Mouse (Mus musculus) neural tube, embryonic 13.5 days (tissue): ENCODE data around the gene Ap1s1. TPM values are rescaled to one million over a fixed set of nuclear protein-coding genes. Genes with fewer than 3 reads are reported as not detected.

Experiments used
- ATAC-seq: fragments of 200-750 bp; cut with Nextera tagmentation; 2 replicates; pipeline ENCODE4 v1.8.0; 2017; ENCODE audit warnings: low read depth, mild to moderate bottlenecking, moderate TSS enrichment, moderate library complexity
- H3K27ac ChIP-seq: fragments of 300-500 bp; sonication (generic); replicated peaks from 2 replicates; pipeline ENCODE4 v1.5.1; 2015; ENCODE audit warnings: moderate library complexity, mild to moderate bottlenecking, inconsistent platforms
- H3K27me3 ChIP-seq: fragments of 300-500 bp; sonication (generic); 2 replicates; pipeline ENCODE4 v1.6.1; 2015; ENCODE audit warnings: mild to moderate bottlenecking, inconsistent platforms
- H3K36me3 ChIP-seq: fragments of 300-500 bp; sonication (generic); 2 replicates; pipeline ENCODE4 v1.6.1; 2015; ENCODE audit warnings: mild to moderate bottlenecking, inconsistent platforms
- H3K4me1 ChIP-seq: fragments of 300-500 bp; sonication (generic); replicated peaks from 2 replicates; pipeline ENCODE4 v1.6.1; 2015; ENCODE audit warnings: inconsistent platforms
- H3K4me2 ChIP-seq: fragments of 300-500 bp; sonication (generic); 2 replicates; pipeline ENCODE4 v1.6.1; 2015; ENCODE audit warnings: inconsistent platforms, mild to moderate bottlenecking, moderate library complexity
- H3K4me3 ChIP-seq: fragments of 300-500 bp; sonication (generic); 2 replicates; pipeline ENCODE4 v1.5.1; 2015; ENCODE audit warnings: mild to moderate bottlenecking, inconsistent platforms
- H3K9ac ChIP-seq: fragments of 300-500 bp; sonication (generic); 2 replicates; pipeline ENCODE4 v1.6.1; 2015; ENCODE audit warnings: moderate library complexity, mild to moderate bottlenecking, inconsistent platforms
- H3K9me3 ChIP-seq: fragments of 300-500 bp; sonication (generic); 2 replicates; pipeline ENCODE4 v1.6.1; 2016; ENCODE audit warnings: inconsistent platforms
- WGBS: fragments of 180-500 bp; shearing (Covaris S2); methylation state at CpG from one replicate; pipeline ENCODE4 v1.1.7; 2015; 5-methylcytosine and 5-hydroxymethylcytosine counted together
- polyA plus RNA-seq: library from polyadenylated mRNA; unstranded; fragments of >200 nt; fragmentation: Nextera tagmentation; extraction: Ambion mirVana; gene quantifications from 2 replicates; pipeline ENCODE4 v1.2.1, GENCODE M21; 2015

Ap1s1 gene
- polyA plus RNA-seq, 1 experiment from 2014 or later, result 207 TPM

- H3K4me3 ChIP-seq, result no peak overlapping the region
- H3K4me1 ChIP-seq, result peaks cover 12% of the 10 kb centered on the region
- no peak overlapping the region for H3K27ac ChIP-seq
- ATAC-seq, result no peak
- no peak overlapping the region for H3K4me2 ChIP-seq
- no peaks in the 10 kb centered on the region for H3K9me3 ChIP-seq
- WGBS, result 83% methylated on average over 7 of the region's 7 CpGs
- H3K9ac ChIP-seq, result no peak overlapping the region
- no peaks in the 10 kb centered on the region for H3K27me3 ChIP-seq
- no peaks in the 10 kb centered on the region for H3K36me3 ChIP-seq
Measured at GRCm38 (mm10) chr5:137077187-137077586, 31.3 kb upstream of the Ap1s1 start.

DNA sequence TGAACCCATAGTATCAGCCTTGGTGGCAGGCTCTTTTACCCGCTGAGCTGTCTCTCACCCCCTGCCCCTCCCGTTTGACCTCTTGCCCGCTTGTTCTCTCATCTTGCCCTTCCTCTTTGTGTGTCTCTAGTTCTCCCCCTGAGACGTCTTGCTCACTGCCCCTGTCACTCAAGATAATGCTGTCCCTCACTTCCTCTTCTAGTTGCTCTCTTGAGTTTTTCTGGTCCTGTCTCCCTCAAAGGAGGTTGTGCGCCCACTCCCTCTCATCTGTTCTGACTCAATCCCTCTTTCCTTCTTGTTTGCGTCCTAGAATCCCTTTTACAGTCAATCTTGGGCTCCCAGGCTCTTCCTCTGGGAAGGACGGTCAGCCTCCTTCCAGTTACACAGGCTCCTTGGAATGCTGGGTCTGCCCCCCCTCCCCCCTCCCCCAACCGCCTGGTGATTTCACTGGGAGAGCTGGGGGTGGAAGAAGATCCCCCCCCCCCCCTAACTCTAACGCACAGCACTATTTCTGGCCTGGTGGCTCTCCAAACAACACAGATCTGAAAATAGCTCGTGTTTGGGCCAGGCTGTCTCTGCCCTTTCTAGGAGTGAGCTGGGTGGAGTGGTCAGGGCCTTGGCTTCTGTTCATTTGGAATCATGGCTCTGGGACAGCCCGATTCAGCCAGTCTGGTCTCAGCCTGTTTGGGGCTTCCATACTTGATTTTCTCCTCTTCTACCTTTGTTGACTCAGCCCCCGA is 30.4 kb upstream of the Ap1s1 start:
- Histone ChIP-seq H3K4me2 (no peak overlapping the region), H3K4me3 (no peak overlapping the region), H3K4me1 (peaks cover 19% of the 10 kb centered on the region), H3K36me3 (no peaks in the 10 kb centered on the region), H3K9ac (no peak overlapping the region), H3K9me3 (no peaks in the 10 kb centered on the region), H3K27ac (no peak overlapping the region), H3K27me3 (no peaks in the 10 kb centered on the region)
- ATAC-seq, result no peak
- 63% methylated on average over 12 of the region's 12 CpGs for WGBS

GRCm38 (mm10) chr5:137075726-137076125 is 29.8 kb upstream of the Ap1s1 start:
- Histone ChIP-seq H3K9me3 (no peaks in the 10 kb centered on the region), H3K4me3 (no peak overlapping the region), H3K36me3 (no peaks in the 10 kb centered on the region), H3K9ac (no peak overlapping the region), H3K27ac (no peak overlapping the region), H3K4me1 (peaks cover 19% of the 10 kb centered on the region), H3K4me2 (no peak overlapping the region), H3K27me3 (no peaks in the 10 kb centered on the region; the same call in 1 of the 2 replicates)
- 84% methylated on average over 6 of the region's 6 CpGs for WGBS
- ATAC-seq, result no peak

GRCm38 (mm10) chr5:137074191-137074651 is 28.3 kb upstream of the Ap1s1 start:
- no peaks in the 10 kb centered on the region; the same call in 1 of the 2 replicates for H3K27me3 ChIP-seq
- no peaks in the 10 kb centered on the region for H3K9me3 ChIP-seq
- H3K27ac ChIP-seq, result no peak overlapping the region
- no peaks in the 10 kb centered on the region for H3K36me3 ChIP-seq
- no peak overlapping the region for H3K4me3 ChIP-seq
- peaks cover 19% of the 10 kb centered on the region for H3K4me1 ChIP-seq
- no peak overlapping the region for H3K9ac ChIP-seq
- ATAC-seq, result no peak
- WGBS, result 43% methylated on average over 6 of the region's 6 CpGs
- H3K4me2 ChIP-seq, result no peak overlapping the region

DNA sequence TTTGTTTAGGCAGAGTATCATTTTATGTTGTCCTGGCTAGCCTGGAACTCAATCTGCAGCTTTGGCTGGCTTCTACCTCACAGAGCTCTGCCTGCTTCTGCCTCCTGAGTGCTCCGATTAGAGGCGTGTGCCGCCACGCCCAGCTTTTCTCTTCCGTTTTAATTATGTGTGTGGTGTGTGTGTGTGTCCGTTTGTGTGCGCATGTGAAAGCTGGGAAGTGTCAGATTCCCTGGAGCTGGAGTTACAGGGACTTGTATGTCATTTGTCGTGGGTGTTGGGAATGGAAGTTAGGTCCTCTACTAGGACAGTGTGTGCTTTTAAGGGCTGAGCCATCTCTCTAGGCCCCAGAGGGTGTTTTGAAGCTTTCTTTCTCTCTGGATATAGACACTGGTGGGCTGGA is 27.2 kb upstream of the Ap1s1 start:
- Histone ChIP-seq H3K4me3 (no peak overlapping the region), H3K4me2 (no peak overlapping the region), H3K9ac (no peak overlapping the region), H3K27me3 (no peaks in the 10 kb centered on the region; the same call in 1 of the 2 replicates), H3K9me3 (no peaks in the 10 kb centered on the region), H3K4me1 (peaks cover 19% of the 10 kb centered on the region), H3K27ac (no peak overlapping the region), H3K36me3 (no peaks in the 10 kb centered on the region)
- ATAC-seq, result no peak
- 95% methylated on average over 8 of the region's 8 CpGs for WGBS

DNA sequence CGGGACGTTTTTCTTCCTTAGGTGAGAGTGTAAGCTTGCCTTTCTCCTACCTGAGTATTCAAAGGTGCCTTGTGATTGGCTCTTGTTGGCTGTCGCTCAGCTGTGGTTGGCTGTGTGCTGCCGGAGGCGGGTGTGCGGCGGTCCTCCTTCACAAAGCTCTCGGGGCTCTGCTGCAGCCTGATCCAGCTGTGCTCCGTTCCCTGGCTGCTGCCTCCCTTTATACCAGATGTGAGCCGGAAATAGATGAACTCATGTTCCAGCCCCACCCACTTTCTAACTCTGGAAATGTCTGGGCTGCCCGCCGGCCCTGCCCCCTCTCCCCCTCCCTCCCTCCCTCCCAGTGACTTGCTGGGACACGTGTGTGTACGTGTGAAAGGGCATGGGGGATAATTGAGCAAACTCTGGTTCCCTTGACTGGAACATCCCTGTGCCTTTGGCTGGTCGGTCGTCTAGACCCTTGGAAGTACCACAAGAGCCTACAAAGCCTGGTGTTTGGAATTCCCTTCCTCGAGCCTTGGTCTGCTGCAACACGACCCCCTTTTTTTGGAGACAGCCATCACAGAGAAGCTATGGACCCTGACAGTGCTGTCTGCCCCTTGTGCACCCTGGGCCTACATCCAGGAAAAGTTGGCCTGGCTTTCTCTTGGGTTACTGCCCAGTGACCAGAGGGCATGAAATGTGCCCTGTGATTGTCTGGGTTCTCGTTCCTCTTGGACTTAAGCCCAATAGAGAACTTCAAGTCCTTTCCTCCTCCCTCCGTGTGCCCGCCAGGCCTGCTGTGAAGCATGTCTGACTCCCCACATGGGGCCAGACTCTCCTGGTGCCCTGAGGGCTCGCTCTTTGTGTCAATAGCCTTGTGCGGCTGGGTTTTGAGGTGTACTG is 26.4 kb upstream of the Ap1s1 start, which contains the start of gene Serpine1:
Gene Serpine1 (minus strand): TSS at position 190 of the 882 bp plus-strand sequence.
- Histone ChIP-seq H3K27me3 (no peaks in the 10 kb centered on the region; the same call in 1 of the 2 replicates), H3K4me1 (peaks cover 19% of the 10 kb centered on the region), H3K36me3 (no peaks in the 10 kb centered on the region), H3K27ac (0 out of 2 replicates have a peak within 1 kb of the TSS, but pooled peaks have one; percentile 18), H3K4me3 (peak within 1 kb of the TSS; percentile 30), H3K9ac (peak within 1 kb of the TSS; percentile 55), H3K4me2 (peak within 1 kb of the TSS; percentile 51), H3K9me3 (no peaks in the 10 kb centered on the region)
- WGBS, result 19% methylated on average over 23 of the region's 23 CpGs
- ATAC-seq, result peak; percentile 92

- Histone ChIP-seq H3K27ac (no peak overlapping the region), H3K9me3 (no peaks in the 10 kb centered on the region), H3K9ac (no peak overlapping the region), H3K36me3 (no peaks in the 10 kb centered on the region), H3K4me3 (no peak overlapping the region), H3K4me1 (peaks cover 19% of the 10 kb centered on the region), H3K27me3 (no peaks in the 10 kb centered on the region; the same call in 1 of the 2 replicates), H3K4me2 (no peak overlapping the region; the same call in 1 of the 2 replicates)
- ATAC-seq, result no peak
- 89% methylated on average over 19 of the region's 19 CpGs for WGBS
Measured at GRCm38 (mm10) chr5:137070881-137071605, 25.1 kb upstream of the Ap1s1 start.

DNA sequence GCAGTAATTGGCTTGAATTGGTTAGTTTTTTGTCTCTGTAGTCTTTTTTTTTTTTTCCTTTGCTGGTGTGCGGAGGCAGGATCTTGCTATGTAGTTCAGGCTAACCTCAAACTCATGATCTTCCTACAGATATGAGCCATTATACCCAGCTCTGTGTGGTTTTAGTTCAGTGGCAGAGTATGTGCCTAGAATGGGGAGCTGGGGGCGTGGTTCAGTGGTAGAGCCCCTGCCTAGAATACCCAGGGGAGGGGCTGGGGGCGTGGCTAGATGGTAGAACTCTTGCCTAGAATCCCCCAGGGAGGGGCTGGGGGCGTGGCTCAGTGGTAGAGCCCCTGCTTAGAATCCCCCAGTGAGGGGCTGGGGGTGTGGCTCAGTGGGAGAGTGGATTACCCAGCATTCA is 22.8 kb upstream of the Ap1s1 start:
- Histone ChIP-seq H3K4me2 (no peak overlapping the region), H3K9ac (no peak overlapping the region), H3K9me3 (no peaks in the 10 kb centered on the region), H3K4me1 (peaks cover 13% of the 10 kb centered on the region), H3K36me3 (no peaks in the 10 kb centered on the region), H3K27ac (no peak overlapping the region), H3K27me3 (no peaks in the 10 kb centered on the region; the same call in 1 of the 2 replicates), H3K4me3 (no peak overlapping the region)
- WGBS, result 73% methylated on average over 4 of the region's 4 CpGs
- no peak for ATAC-seq

DNA sequence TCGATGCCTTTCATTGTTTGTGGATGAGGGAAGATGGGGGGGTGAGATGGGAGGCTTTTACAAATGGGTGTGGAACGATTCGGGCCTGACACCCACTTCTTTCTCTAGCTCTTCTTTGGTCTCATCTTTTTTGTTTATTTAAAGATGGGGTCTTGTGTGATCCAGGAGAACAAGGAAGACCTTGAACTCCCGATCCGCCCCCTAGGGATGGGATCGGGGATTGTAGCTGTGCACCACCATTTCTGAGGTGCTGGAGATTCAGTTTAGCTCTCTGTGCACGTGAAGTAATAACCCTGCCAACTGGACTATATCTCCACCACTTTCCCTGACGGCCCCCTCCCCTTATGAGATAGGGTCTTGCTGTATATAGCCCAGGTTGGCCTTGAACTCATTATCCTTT is 20.0 kb upstream of the Ap1s1 start:
- no peaks in the 10 kb centered on the region for H3K36me3 ChIP-seq
- no peak overlapping the region for H3K9ac ChIP-seq
- no peak overlapping the region for H3K27ac ChIP-seq
- H3K9me3 ChIP-seq, result no peaks in the 10 kb centered on the region
- no peak overlapping the region for H3K4me2 ChIP-seq
- ATAC-seq, result no peak
- 79% methylated on average over 8 of the region's 8 CpGs for WGBS
- H3K27me3 ChIP-seq, result no peaks in the 10 kb centered on the region; the same call in 1 of the 2 replicates
- H3K4me1 ChIP-seq, result no peaks in the 10 kb centered on the region
- H3K4me3 ChIP-seq, result no peak overlapping the region

GRCm38 (mm10) chr5:137065454-137065853 is 19.5 kb upstream of the Ap1s1 start:
- H3K36me3 ChIP-seq, result no peaks in the 10 kb centered on the region
- 70% methylated on average over 6 of the region's 6 CpGs for WGBS
- H3K27me3 ChIP-seq, result no peaks in the 10 kb centered on the region
- ATAC-seq, result no peak
- H3K9ac ChIP-seq, result no peak overlapping the region
- H3K4me1 ChIP-seq, result no peaks in the 10 kb centered on the region
- no peak overlapping the region for H3K4me3 ChIP-seq
- no peak overlapping the region for H3K27ac ChIP-seq
- no peak overlapping the region for H3K4me2 ChIP-seq
- H3K9me3 ChIP-seq, result no peaks in the 10 kb centered on the region

DNA sequence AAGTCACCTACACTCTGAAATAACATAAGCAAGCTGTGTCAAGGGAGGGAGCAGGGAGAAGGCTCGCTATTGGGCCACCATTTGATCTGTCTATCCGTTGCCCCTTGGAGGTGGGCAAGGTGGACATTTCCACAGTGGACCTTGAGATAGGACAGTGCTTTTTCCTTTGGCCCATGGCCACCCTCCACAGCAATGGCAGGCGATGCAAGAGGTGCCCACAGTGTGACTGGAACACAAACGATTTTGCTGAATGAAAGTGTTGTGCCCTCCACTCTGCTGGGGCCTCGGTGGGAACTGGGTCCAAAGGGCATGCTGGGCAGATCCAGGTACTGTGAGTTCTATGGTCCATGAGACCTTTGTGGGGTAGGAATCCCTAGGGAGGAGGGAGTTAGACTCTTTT is 16.7 kb upstream of the Ap1s1 start:
- WGBS, result 91% methylated on average over 5 of the region's 5 CpGs
- no peak overlapping the region for H3K9ac ChIP-seq
- ATAC-seq, result no peak

More for the DNA sequence above, 16.7 kb upstream of the Ap1s1 start:
- Histone ChIP-seq H3K9me3 (no peaks in the 10 kb centered on the region), H3K4me2 (no peak overlapping the region), H3K4me1 (no peaks in the 10 kb centered on the region), H3K36me3 (no peaks in the 10 kb centered on the region), H3K27ac (no peak overlapping the region), H3K27me3 (no peaks in the 10 kb centered on the region), H3K4me3 (no peak overlapping the region)
